Mouse (Mus musculus): ENCODE measurements around the gene Dcaf5. TPM values are rescaled to one million over a fixed set of nuclear protein-coding genes. Genes with fewer than 3 reads are reported as not detected.

Dcaf5 gene
- polyA plus RNA-seq, 1 experiment from 2014 or later = 8.8 TPM

DNA sequence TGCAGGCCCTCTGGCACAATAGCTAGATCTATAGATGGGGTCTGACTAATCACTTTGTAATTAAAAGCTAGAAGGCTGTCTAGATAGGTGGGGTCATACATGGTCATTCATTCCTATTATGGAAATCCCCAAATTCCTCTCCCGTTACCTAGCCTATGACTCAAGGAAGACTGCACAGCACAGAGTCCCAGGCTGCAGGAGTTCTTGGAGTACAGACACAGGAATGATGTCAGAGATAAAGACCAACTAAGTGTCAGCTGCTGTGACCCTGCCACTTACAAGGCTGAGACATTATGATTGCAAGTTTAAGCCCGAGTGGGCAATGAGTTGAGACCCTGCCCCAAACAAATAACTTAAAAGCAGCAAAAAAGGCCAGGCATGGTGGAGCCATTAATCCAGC is 61.7 kb downstream of the Dcaf5 start:
- H3K4me2 ChIP-seq (replicated peaks) = no peak overlapping the region
- no peak overlapping the region for H3K4me3 ChIP-seq (replicated peaks)
- 87% methylated on average over 2 of the region's 2 CpGs for WGBS
- H3K27ac ChIP-seq = no peak overlapping the region
- no peak for ATAC-seq
- H3K36me3 ChIP-seq = peaks cover 14% of the 10 kb centered on the region; the same call in 1 of the 2 replicates
- no peak overlapping the region for H3K9ac ChIP-seq
- no peaks in the 10 kb centered on the region for H3K4me1 ChIP-seq (replicated peaks)
- H3K9me3 ChIP-seq = no peaks in the 10 kb centered on the region
- no peaks in the 10 kb centered on the region for H3K27me3 ChIP-seq (replicated peaks)

DNA sequence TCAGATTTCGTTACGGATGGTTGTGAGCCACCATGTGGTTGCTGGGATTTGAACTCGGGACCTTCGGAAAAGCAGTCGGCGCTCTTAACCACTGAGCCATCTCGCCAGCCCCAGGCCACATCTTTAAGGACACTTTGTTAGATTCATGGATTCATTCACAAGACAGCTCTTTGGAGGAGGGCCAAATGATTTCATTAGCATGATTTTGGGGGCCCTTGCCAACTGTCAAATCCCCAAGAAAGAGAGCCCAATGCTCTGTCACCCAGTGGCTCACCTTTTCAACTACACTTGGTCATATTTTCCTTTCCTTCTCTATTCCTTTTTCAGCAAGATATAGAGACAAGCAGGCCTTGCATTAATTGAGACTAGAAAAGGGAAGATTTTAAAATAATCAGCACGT is 63.5 kb downstream of the Dcaf5 start:
- H3K4me1 ChIP-seq (replicated peaks) = no peaks in the 10 kb centered on the region
- no peaks in the 10 kb centered on the region for H3K27me3 ChIP-seq (replicated peaks)
- no peaks in the 10 kb centered on the region for H3K9me3 ChIP-seq
- ATAC-seq = no peak
- no peak overlapping the region for H3K4me3 ChIP-seq (replicated peaks)
- WGBS = 95% methylated on average over 8 of the region's 8 CpGs
- peaks cover 14% of the 10 kb centered on the region; the same call in 1 of the 2 replicates for H3K36me3 ChIP-seq
- no peak overlapping the region for H3K9ac ChIP-seq
- H3K27ac ChIP-seq = no peak overlapping the region
- H3K4me2 ChIP-seq (replicated peaks) = no peak overlapping the region

DNA sequence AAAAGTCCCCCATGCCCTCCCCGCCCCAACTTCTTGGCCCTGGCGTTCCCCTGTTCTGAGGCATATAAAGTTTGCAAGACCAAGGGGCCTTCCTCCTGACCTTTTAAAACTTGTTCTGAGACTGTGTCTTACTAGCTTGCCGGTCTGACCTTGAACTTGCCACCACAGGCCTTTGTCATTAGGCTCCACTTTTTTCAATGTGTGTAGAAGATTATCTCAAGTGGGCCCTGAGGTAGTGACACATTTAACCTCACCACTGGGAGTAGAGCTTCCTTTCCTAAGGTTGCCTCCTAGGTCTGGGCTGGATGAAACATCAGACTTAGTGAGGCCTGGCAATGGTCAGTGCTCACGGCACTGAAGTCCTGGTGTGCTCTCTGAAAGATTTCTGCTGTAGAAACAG is 69.2 kb downstream of the Dcaf5 start:
- H3K4me1 ChIP-seq (replicated peaks) = peaks cover 12% of the 10 kb centered on the region; the same call in 1 of the 2 replicates
- ATAC-seq = no peak
- no peak overlapping the region for H3K27ac ChIP-seq
- H3K4me3 ChIP-seq (replicated peaks) = no peak overlapping the region
- no peak overlapping the region for H3K9ac ChIP-seq
- no peaks in the 10 kb centered on the region for H3K9me3 ChIP-seq
- WGBS = 86% methylated on average over 4 of the region's 4 CpGs
- no peaks in the 10 kb centered on the region for H3K36me3 ChIP-seq
- no peak overlapping the region for H3K4me2 ChIP-seq (replicated peaks)
- no peaks in the 10 kb centered on the region for H3K27me3 ChIP-seq (replicated peaks)

DNA sequence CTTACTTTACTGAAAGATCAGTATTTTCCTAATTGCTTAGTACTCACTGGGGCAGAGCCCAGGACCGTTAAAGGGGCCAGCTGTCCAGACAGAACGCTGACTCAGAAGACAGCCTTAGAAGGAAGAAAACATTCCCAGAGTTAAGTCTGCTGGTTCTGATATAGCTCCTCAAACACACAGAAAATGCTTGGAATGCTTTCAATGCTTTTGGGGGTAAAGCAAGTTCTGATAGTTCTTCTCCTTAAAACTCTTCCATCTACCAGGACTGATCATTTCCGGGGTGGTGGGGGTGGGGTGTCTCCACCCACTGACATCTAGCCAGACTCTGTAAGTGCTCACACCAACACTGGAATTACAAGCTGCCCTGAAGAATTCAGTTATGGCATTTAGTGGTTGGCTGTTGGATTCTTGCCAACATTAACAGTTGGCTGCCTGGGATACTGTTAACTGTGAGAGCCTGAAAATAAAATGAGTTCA is 70.4 kb downstream of the Dcaf5 start:
- no peak overlapping the region for H3K4me2 ChIP-seq (replicated peaks)
- H3K27me3 ChIP-seq (replicated peaks) = no peaks in the 10 kb centered on the region
- peak overlapping the region; percentile 71 for H3K27ac ChIP-seq
- 12% methylated on average over 3 of the region's 3 CpGs for WGBS
- H3K9me3 ChIP-seq = no peaks in the 10 kb centered on the region
- peak; percentile 86 for ATAC-seq
- no peak overlapping the region for H3K4me3 ChIP-seq (replicated peaks)
- H3K36me3 ChIP-seq = 0 out of 2 replicates have a peak, but pooled peaks cover 4% of the 10 kb centered on the region
- no peak overlapping the region for H3K9ac ChIP-seq
- peaks cover 12% of the 10 kb centered on the region; the same call in 1 of the 2 replicates for H3K4me1 ChIP-seq (replicated peaks)

DNA sequence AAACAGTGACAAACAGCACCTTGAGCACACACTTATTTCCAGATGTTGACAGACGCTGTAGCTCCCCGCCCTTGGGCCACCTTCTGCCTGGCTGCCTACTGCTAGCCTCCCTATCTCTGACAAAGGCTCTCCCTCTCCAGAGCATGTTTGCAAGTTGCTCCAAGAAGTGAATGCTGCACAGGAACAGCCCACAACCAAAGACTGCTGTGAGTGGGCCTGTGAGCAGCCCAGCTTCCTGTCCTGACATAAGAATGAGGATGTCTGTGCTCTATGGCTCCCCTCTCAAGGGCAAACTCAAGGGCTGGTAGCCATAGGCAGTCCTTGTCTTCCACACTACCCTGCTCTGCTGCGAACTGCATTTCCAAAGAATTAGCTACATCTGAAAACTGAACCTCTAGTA is 71.1 kb downstream of the Dcaf5 start:
- H3K27ac ChIP-seq = peak overlapping the region; percentile 71
- no peak overlapping the region for H3K4me2 ChIP-seq (replicated peaks)
- H3K36me3 ChIP-seq = 0 out of 2 replicates have a peak, but pooled peaks cover 4% of the 10 kb centered on the region
- H3K9ac ChIP-seq = no peak overlapping the region
- H3K9me3 ChIP-seq = no peaks in the 10 kb centered on the region
- 91% methylated on average over 3 of the region's 3 CpGs for WGBS
- ATAC-seq = no peak
- no peaks in the 10 kb centered on the region for H3K27me3 ChIP-seq (replicated peaks)
- no peak overlapping the region for H3K4me3 ChIP-seq (replicated peaks)
- peaks cover 14% of the 10 kb centered on the region for H3K4me1 ChIP-seq (replicated peaks)

DNA sequence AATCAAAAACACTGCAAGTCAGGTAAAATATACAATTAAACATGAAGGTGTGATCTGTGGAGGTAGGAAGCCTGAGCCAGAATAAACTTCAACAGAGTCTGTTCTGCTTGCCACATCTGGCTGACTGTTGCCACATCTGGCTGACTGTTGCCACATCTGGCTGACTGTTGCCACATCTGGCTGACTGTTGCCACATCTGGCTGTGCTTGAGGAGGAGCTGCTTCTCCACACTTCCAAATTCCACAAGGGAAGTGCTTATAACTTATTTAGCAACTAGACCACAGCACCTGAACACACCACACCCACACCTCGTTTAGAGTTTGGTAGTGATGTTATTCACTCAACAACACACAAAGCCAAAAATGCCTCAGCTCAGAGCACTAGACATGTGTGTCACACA is 74.7 kb downstream of the Dcaf5 start:
- no peak for ATAC-seq
- Histone ChIP-seq H3K27me3 (replicated peaks) (no peaks in the 10 kb centered on the region), H3K36me3 (0 out of 2 replicates have a peak, but pooled peaks cover 8% of the 10 kb centered on the region), H3K9ac (no peak overlapping the region), H3K9me3 (no peaks in the 10 kb centered on the region), H3K4me1 (replicated peaks) (peaks cover 14% of the 10 kb centered on the region), H3K4me3 (replicated peaks) (no peak overlapping the region), H3K27ac (no peak overlapping the region), H3K4me2 (replicated peaks) (no peak overlapping the region)
- 76% methylated on average over 1 of the region's 1 CpGs for WGBS

DNA sequence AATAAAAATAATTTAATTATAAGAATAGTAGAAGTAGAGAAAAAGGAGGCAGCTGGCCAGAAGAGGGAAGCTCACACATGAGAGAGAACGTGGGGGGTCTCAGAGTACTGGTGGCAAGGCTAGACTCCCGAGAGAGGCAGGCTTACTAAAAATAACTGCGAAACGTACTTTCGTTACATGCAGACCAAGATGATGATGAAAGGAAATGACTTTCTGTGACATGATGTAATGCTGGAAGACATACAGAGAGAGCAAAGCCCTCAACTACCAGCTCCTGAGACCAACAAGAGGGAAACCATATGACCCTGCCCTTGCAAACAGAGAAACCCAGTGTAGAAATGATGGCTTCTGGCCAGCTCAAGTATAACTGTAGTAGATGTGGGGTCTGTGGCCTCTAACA is 76.1 kb downstream of the Dcaf5 start:
- ATAC-seq = no peak
- no peaks in the 10 kb centered on the region for H3K27me3 ChIP-seq (replicated peaks)
- H3K9me3 ChIP-seq = no peaks in the 10 kb centered on the region
- H3K4me3 ChIP-seq (replicated peaks) = no peak overlapping the region
- peaks cover 5% of the 10 kb centered on the region for H3K4me1 ChIP-seq (replicated peaks)
- H3K36me3 ChIP-seq = 0 out of 2 replicates have a peak, but pooled peaks cover 8% of the 10 kb centered on the region
- no peak overlapping the region for H3K27ac ChIP-seq
- no peak overlapping the region for H3K4me2 ChIP-seq (replicated peaks)
- no peak overlapping the region for H3K9ac ChIP-seq
- 47% methylated on average over 5 of the region's 5 CpGs for WGBS

DNA sequence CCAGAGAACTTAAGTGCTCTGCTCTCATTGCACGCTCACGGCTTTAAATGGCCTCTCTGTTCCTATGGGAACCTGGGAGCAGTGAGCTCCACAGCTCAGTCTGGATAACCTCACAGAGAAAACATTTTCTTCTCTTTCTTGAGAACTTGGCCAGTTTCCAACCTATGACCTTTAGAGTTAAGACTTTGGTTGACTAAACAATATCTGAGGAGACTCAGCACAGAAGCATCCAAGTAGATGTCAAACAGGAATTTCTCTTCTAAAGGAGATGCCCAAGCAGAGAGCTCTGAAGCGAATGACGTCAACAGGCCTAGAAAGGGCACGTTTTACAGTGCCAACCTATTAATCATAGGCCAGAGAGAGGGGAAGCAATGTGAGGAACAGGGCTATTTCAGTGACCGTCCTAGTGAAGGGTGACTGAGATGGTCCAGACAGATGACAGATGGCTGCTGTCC is 91.6 kb downstream of the Dcaf5 start:
- H3K4me3 ChIP-seq (replicated peaks) = no peak overlapping the region
- no peak overlapping the region for H3K9ac ChIP-seq
- no peak overlapping the region for H3K4me2 ChIP-seq (replicated peaks)
- H3K4me1 ChIP-seq (replicated peaks) = peaks cover 18% of the 10 kb centered on the region
- H3K27ac ChIP-seq = peak overlapping the region; percentile 46
- 34% methylated on average over 6 of the region's 6 CpGs for WGBS
- H3K27me3 ChIP-seq (replicated peaks) = no peaks in the 10 kb centered on the region
- peaks cover 6% of the 10 kb centered on the region; the same call in 1 of the 2 replicates for H3K36me3 ChIP-seq
- ATAC-seq = peak; percentile 86
- no peaks in the 10 kb centered on the region for H3K9me3 ChIP-seq

DNA sequence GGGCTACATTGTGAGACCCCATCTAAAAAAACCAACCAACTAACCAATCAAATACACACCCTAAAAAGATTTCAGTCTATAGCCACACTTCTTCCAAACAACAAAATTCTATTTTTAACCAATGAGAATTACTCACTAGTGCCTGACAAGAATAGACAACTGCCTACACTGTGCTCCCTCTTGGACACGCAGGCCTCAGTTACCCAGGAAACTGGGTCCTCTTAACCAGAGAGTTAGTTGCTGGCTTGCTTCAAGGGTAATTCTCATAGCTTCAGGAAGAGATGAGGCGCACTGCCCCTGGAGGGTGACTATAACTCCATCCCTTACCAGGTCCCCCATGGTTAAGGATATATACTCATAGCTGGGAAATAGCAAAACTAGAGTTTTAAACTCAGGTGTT is 95.5 kb downstream of the Dcaf5 start:
- no peaks in the 10 kb centered on the region for H3K27me3 ChIP-seq (replicated peaks)
- no peak overlapping the region for H3K27ac ChIP-seq
- WGBS = 97% methylated on average over 2 of the region's 2 CpGs
- no peaks in the 10 kb centered on the region for H3K9me3 ChIP-seq
- H3K9ac ChIP-seq = no peak overlapping the region
- ATAC-seq = no peak
- H3K36me3 ChIP-seq = peaks cover 24% of the 10 kb centered on the region
- peaks cover 26% of the 10 kb centered on the region for H3K4me1 ChIP-seq (replicated peaks)
- H3K4me3 ChIP-seq (replicated peaks) = no peak overlapping the region
- no peak overlapping the region for H3K4me2 ChIP-seq (replicated peaks)

DNA sequence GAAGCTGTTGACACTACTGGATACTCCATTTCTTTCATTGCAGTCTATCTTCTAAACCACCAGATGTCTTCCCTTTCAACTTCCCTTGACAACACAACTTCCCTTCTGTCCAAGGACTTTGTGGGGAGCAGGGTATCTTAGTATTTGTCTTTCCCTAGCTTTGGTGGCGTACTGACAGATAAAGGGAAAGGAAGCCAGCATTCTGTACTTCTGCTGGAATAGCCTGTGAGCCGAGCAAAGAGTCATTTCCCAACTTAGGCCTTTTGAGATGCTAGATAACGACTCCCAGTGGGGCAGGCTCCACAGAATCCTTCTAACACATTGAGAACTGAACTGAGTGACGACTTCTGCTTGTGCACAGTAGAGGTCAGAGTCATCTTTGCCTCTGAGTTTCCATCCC is 102.2 kb downstream of the Dcaf5 start:
- H3K4me3 ChIP-seq (replicated peaks) = no peak overlapping the region
- peaks cover 16% of the 10 kb centered on the region for H3K36me3 ChIP-seq
- H3K27ac ChIP-seq = no peak overlapping the region
- no peak overlapping the region for H3K4me2 ChIP-seq (replicated peaks)
- peaks cover 34% of the 10 kb centered on the region for H3K4me1 ChIP-seq (replicated peaks)
- H3K27me3 ChIP-seq (replicated peaks) = no peaks in the 10 kb centered on the region
- WGBS = 59% methylated on average over 4 of the region's 4 CpGs
- no peak for ATAC-seq
- H3K9me3 ChIP-seq = no peaks in the 10 kb centered on the region
- no peak overlapping the region for H3K9ac ChIP-seq

DNA sequence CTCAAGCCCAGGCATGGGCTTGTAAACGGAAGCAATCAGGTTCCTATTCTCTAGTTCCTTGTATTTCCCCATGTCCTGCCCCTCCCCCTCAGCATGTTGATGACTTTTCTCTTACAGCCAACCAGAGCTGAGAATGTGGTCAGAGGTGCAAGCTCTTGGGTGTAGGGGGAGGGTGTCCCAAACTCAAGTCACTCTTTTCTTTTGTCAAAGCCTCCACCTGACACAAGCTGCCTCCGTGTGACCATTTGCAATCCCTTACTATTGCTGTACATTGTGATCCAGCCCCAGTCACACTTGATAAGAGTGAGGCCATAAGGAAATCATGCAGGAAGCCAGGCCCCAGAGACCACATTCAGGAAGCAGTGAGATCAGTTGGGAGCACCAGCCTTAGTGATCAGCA is 104.8 kb downstream of the Dcaf5 start:
- Histone ChIP-seq H3K36me3 (no peaks in the 10 kb centered on the region), H3K9me3 (no peaks in the 10 kb centered on the region), H3K4me3 (replicated peaks) (no peak overlapping the region), H3K27me3 (replicated peaks) (no peaks in the 10 kb centered on the region), H3K4me1 (replicated peaks) (peaks cover 25% of the 10 kb centered on the region), H3K4me2 (replicated peaks) (no peak overlapping the region), H3K9ac (no peak overlapping the region), H3K27ac (peak overlapping the region; percentile 0; the same call in 1 of the 2 replicates)
- 25% methylated on average over 2 of the region's 2 CpGs for WGBS
- ATAC-seq = peak; percentile 73

DNA sequence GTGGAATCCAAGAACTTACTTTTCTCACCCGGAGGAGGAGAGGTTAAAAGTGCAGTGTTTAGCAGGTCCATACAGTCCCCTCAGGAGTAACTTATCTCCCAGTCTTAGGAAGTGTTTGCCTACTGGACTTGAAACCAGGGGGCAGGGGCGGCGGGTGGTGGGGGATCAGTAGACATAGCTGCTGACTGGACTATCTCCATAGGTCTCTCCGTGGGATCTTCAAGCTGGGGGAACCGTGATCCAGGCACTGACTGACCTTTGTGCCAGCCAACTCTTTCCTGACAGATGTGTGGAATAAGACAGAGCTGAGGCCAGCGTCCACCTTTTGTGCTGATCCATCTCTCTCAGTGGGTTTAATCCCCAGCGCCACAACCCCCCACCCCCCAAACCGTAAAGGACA is 105.6 kb downstream of the Dcaf5 start:
- Histone ChIP-seq H3K36me3 (no peaks in the 10 kb centered on the region), H3K9ac (no peak overlapping the region), H3K4me1 (replicated peaks) (peaks cover 21% of the 10 kb centered on the region), H3K27ac (no peak overlapping the region), H3K4me3 (replicated peaks) (no peak overlapping the region), H3K27me3 (replicated peaks) (no peaks in the 10 kb centered on the region), H3K9me3 (no peaks in the 10 kb centered on the region), H3K4me2 (replicated peaks) (no peak overlapping the region)
- WGBS = 75% methylated on average over 8 of the region's 8 CpGs
- ATAC-seq = no peak

DNA sequence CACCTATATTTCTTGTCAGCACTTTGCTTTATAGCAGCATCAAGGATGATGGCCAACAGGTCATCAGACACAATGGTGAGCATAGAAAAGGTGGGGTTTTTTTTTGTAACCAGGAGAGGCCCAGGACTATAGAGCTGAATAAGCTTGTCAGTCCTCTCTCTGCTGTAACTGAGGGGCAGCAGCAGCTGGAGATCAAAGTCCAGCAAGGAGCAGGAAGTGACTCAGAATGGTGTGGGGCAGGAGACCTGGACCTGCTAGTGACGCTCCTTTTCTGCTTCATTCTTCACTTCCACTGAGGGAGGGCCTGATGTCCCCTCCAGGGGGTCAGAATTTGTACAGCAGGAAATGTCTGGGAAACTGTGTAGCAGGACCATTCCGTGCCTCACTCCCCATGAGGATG is 106.8 kb downstream of the Dcaf5 start:
- no peak overlapping the region for H3K4me2 ChIP-seq (replicated peaks)
- no peaks in the 10 kb centered on the region for H3K9me3 ChIP-seq
- peaks cover 30% of the 10 kb centered on the region for H3K4me1 ChIP-seq (replicated peaks)
- ATAC-seq = peak; percentile 82
- H3K27me3 ChIP-seq (replicated peaks) = no peaks in the 10 kb centered on the region
- H3K4me3 ChIP-seq (replicated peaks) = no peak overlapping the region
- H3K36me3 ChIP-seq = no peaks in the 10 kb centered on the region
- H3K9ac ChIP-seq = no peak overlapping the region
- peak overlapping the region; percentile 46 for H3K27ac ChIP-seq
- 39% methylated on average over 2 of the region's 2 CpGs for WGBS

All from intestine, embryonic 15.5 days (tissue).